Mouse (Mus musculus) lung, adult 2 months (tissue): ENCODE data around the gene Prph2.

Experiments used
- CTCF ChIP-seq: fragments of 200-500 bp; IDR thresholded peaks from 2 replicates; pipeline ENCODE4 v1.5.1; 2011; ENCODE audit warnings: mild to moderate bottlenecking, low read length, control low read depth; ENCODE audit not compliant: insufficient read depth
- POLR2A ChIP-seq: fragments of 200-500 bp; IDR thresholded peaks from 2 replicates; pipeline ENCODE4 v1.6.1; 2011; ENCODE audit warnings: low read depth, mild to moderate bottlenecking, control low read depth, low read length, borderline replicate concordance; ENCODE audit errors: extremely low read depth

GRCm38 (mm10) chr17:46940461-46940860, 30.2 kb downstream of the Prph2 start:
- TF ChIP-seq CTCF (no peak), POLR2A (no peak)
